Mouse (Mus musculus) hindbrain, embryonic 16.5 days (tissue): Measurements from ENCODE around the gene Lrrc4c. TPM values are rescaled to one million over a fixed set of nuclear protein-coding genes. Genes with fewer than 3 reads are reported as not detected.

ENCODE experiments used
- ATAC-seq: fragments of 200-750 bp; cut with Nextera tagmentation; 2 replicates; pipeline ENCODE4 v1.8.0; 2017; ENCODE audit warnings: moderate TSS enrichment, moderate library complexity
- H3K27ac ChIP-seq: fragments of 300-500 bp; sonication (generic); 2 replicates; pipeline ENCODE4 v1.5.1; 2014; ENCODE audit warnings: low read depth, mild to moderate bottlenecking, control low read depth, low read length, moderate library complexity
- H3K27me3 ChIP-seq: fragments of 300-500 bp; sonication (generic); replicated peaks from 2 replicates; pipeline ENCODE4 v1.6.1; 2014; ENCODE audit warnings: low read length; ENCODE audit not compliant: control insufficient read depth, insufficient read depth
- H3K36me3 ChIP-seq: fragments of 300-500 bp; sonication (generic); 2 replicates; pipeline ENCODE4 v1.6.1; 2014; ENCODE audit warnings: mild to moderate bottlenecking, low read length, moderate library complexity, mixed read lengths; ENCODE audit not compliant: control insufficient read depth, insufficient read depth
- H3K4me1 ChIP-seq: fragments of 300-500 bp; sonication (generic); 2 replicates; pipeline ENCODE4 v1.6.1; 2014; ENCODE audit warnings: low read depth, low read length; ENCODE audit not compliant: control insufficient read depth, insufficient read depth
- H3K4me2 ChIP-seq: fragments of 300-500 bp; sonication (generic); 2 replicates; pipeline ENCODE4 v1.6.1; 2014; ENCODE audit warnings: mild to moderate bottlenecking, low read length, control low read depth, moderate library complexity
- H3K4me3 ChIP-seq: fragments of 300-500 bp; sonication (generic); 2 replicates; pipeline ENCODE4 v1.5.1; 2014; ENCODE audit warnings: mild to moderate bottlenecking, low read length, control low read depth, moderate library complexity
- H3K9ac ChIP-seq: fragments of 300-500 bp; sonication (generic); 2 replicates; pipeline ENCODE4 v1.6.1; 2014; ENCODE audit warnings: low read depth, mild to moderate bottlenecking, control low read depth, low read length, moderate library complexity
- H3K9me3 ChIP-seq: fragments of 300-500 bp; sonication (generic); 2 replicates; pipeline ENCODE4 v1.6.1; 2014; ENCODE audit warnings: mild to moderate bottlenecking, low read length, moderate library complexity; ENCODE audit not compliant: control insufficient read depth
- WGBS: fragments of 180-500 bp; shearing (Covaris S2); extraction: QIAGEN DNeasy Blood & Tissue Kit; methylation state at CpG from one replicate; pipeline ENCODE4 v1.1.7; 2014; 5-methylcytosine and 5-hydroxymethylcytosine counted together
- polyA plus RNA-seq: library from polyadenylated mRNA; unstranded; fragments of >200 nt; fragmentation: Nextera tagmentation; extraction: Ambion mirVana; gene quantifications from 2 replicates; pipeline ENCODE4 v1.2.1, GENCODE M21; 2015

The Lrrc4c gene
- polyA plus RNA-seq, 1 experiment from 2014 or later, result 42.5 TPM

- ATAC-seq, result no peak
- no peak overlapping the region for H3K4me3 ChIP-seq
- no peaks in the 10 kb centered on the region for H3K4me1 ChIP-seq
- H3K9ac ChIP-seq, result no peak overlapping the region
- WGBS, result 71% methylated on average over 1 of the region's 1 CpGs
- H3K27me3 ChIP-seq, result no peaks in the 10 kb centered on the region
- no peaks in the 10 kb centered on the region for H3K9me3 ChIP-seq
- H3K4me2 ChIP-seq, result no peak overlapping the region
- no peaks in the 10 kb centered on the region for H3K36me3 ChIP-seq
- no peak overlapping the region for H3K27ac ChIP-seq
Observed at GRCm38 (mm10) chr2:97332084-97332682, 1014.2 kb downstream of the Lrrc4c start.

- no peak overlapping the region for H3K4me2 ChIP-seq
- no peak for ATAC-seq
- no peaks in the 10 kb centered on the region for H3K9me3 ChIP-seq
- H3K36me3 ChIP-seq, result no peaks in the 10 kb centered on the region
- no peak overlapping the region for H3K4me3 ChIP-seq
- WGBS, result 73% methylated on average over 4 of the region's 4 CpGs
- H3K27me3 ChIP-seq, result no peaks in the 10 kb centered on the region
- H3K9ac ChIP-seq, result no peak overlapping the region
- H3K4me1 ChIP-seq, result no peaks in the 10 kb centered on the region
- no peak overlapping the region for H3K27ac ChIP-seq
Observed at GRCm38 (mm10) chr2:97339627-97340026, 1021.7 kb downstream of the Lrrc4c start.

DNA sequence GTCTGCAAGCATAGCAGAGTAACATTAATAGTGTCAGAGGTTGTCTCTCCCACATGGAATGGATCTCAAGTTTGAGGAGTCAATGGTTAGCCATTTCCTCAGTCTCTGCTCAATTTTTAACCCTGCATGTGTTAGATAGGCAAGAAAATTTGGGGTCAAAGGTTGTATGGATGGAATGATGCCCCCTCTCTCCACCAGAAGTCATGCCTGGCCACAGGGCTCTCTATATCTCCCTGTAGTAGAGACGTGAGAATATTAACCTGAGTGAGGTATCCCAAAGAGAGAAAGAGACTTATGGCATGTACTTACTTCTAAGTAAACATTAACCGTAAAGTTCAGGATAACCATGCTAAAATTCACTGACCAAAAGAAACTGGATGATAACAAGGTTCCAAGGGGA is 1043.3 kb downstream of the Lrrc4c start:
- Histone ChIP-seq H3K9ac (no peak overlapping the region), H3K27ac (no peak overlapping the region), H3K27me3 (no peaks in the 10 kb centered on the region), H3K36me3 (no peaks in the 10 kb centered on the region), H3K9me3 (no peaks in the 10 kb centered on the region), H3K4me3 (no peak overlapping the region), H3K4me1 (no peaks in the 10 kb centered on the region), H3K4me2 (no peak overlapping the region)
- no peak for ATAC-seq
- WGBS, result 94% methylated on average over 2 of the region's 2 CpGs

GRCm38 (mm10) chr2:97369978-97370377 is 1052.0 kb downstream of the Lrrc4c start:
- Histone ChIP-seq H3K9me3 (no peaks in the 10 kb centered on the region), H3K4me1 (no peaks in the 10 kb centered on the region), H3K27me3 (no peaks in the 10 kb centered on the region), H3K4me3 (no peak overlapping the region), H3K4me2 (no peak overlapping the region), H3K9ac (no peak overlapping the region), H3K36me3 (no peaks in the 10 kb centered on the region), H3K27ac (no peak overlapping the region)
- 78% methylated on average over 3 of the region's 3 CpGs for WGBS
- ATAC-seq, result no peak

- Histone ChIP-seq H3K4me1 (no peaks in the 10 kb centered on the region), H3K36me3 (no peaks in the 10 kb centered on the region), H3K9me3 (no peaks in the 10 kb centered on the region), H3K4me3 (no peak overlapping the region), H3K9ac (no peak overlapping the region), H3K27me3 (no peaks in the 10 kb centered on the region), H3K27ac (no peak overlapping the region), H3K4me2 (no peak overlapping the region)
- 53% methylated on average over 3 of the region's 3 CpGs for WGBS
- no peak for ATAC-seq
Observed at GRCm38 (mm10) chr2:97391437-97391836, 1073.5 kb downstream of the Lrrc4c start.

DNA sequence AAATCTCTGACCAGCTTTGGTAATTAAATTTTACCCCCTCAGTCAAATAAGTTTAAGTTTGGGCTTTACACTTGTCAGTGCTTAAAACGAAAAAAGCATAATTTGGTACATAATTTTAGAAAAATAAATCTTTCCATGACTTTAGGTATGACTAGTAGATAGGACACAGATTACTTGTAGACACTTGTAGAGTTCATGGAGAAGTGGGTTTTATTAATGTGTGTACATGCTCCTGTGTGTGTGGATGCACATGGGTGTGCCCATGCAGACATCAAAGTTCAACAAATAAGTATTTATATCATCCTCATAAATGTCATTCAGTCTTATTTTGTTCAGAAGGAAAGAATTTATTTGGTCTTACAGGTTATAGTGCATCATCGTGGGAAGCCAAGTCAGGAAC is 1073.9 kb downstream of the Lrrc4c start:
- Histone ChIP-seq H3K4me1 (no peaks in the 10 kb centered on the region), H3K4me2 (no peak overlapping the region), H3K27ac (no peak overlapping the region), H3K36me3 (no peaks in the 10 kb centered on the region), H3K9ac (no peak overlapping the region), H3K27me3 (no peaks in the 10 kb centered on the region), H3K9me3 (no peaks in the 10 kb centered on the region), H3K4me3 (no peak overlapping the region)
- WGBS, result 88% methylated on average over 2 of the region's 2 CpGs
- no peak for ATAC-seq

GRCm38 (mm10) chr2:97413066-97413465 is 1095.1 kb downstream of the Lrrc4c start:
- no peak overlapping the region for H3K27ac ChIP-seq
- no peaks in the 10 kb centered on the region for H3K36me3 ChIP-seq
- no peaks in the 10 kb centered on the region for H3K9me3 ChIP-seq
- H3K4me1 ChIP-seq, result no peaks in the 10 kb centered on the region
- no peak overlapping the region for H3K9ac ChIP-seq
- H3K4me2 ChIP-seq, result no peak overlapping the region
- ATAC-seq, result no peak
- WGBS, result 84% methylated on average over 1 of the region's 1 CpGs
- H3K27me3 ChIP-seq, result no peaks in the 10 kb centered on the region
- no peak overlapping the region for H3K4me3 ChIP-seq

DNA sequence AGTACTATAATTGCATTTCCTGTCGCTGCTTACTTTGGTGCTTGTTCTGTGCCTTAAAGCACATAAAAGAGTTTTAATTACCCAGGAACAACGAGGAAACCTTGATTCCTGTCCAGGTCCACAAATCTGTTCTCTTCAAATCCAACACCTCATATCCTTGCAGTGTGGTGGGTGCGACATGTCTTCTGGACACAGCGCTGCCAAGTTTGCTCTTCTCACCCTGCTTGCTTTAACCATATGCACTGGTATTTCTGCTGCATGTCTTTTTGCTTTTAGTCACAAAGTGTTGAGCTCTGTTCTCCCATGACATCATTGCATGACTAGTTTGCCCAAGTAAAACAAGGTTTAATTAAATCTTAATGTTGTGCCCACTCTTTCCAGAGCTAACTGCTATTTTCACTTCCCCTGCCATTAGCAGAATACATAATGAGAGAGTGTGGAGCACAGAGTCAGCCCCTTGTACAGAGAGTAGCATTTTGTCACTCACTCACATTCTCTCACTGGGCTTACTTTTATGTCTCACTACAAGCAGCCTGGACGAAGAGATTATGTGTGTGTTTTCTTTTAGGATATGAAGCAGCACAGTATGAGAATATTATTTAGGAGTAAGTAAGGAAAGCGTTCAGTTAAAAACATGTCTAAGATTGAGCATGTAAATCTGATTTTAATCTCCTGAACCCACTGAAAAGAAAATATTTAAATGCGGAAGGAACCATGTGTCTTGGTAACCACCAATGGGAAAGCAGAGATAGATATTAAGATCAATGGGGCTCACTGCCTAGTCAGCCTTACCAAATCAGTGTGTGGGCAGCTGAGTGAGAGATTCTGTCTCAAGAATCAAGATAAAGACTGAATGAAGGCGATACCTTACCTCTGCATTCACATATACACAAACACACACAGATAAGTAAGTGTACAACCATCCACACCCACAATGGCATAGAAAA is 1096.7 kb downstream of the Lrrc4c start:
- H3K4me3 ChIP-seq, result no peak overlapping the region

GRCm38 (mm10) chr2:97434140-97434539 is 1116.2 kb downstream of the Lrrc4c start:
- Histone ChIP-seq H3K27ac (no peak overlapping the region), H3K36me3 (no peaks in the 10 kb centered on the region), H3K4me2 (no peak overlapping the region), H3K9me3 (no peaks in the 10 kb centered on the region), H3K4me1 (no peaks in the 10 kb centered on the region), H3K4me3 (no peak overlapping the region), H3K9ac (no peak overlapping the region), H3K27me3 (no peaks in the 10 kb centered on the region)
- ATAC-seq, result no peak
- 94% methylated on average over 1 of the region's 1 CpGs for WGBS

More for the DNA sequence above, 1096.7 kb downstream of the Lrrc4c start:
- Histone ChIP-seq H3K27me3 (no peaks in the 10 kb centered on the region), H3K4me1 (no peaks in the 10 kb centered on the region), H3K9ac (no peak overlapping the region), H3K9me3 (no peaks in the 10 kb centered on the region), H3K36me3 (no peaks in the 10 kb centered on the region), H3K4me2 (no peak overlapping the region), H3K27ac (no peak overlapping the region)
- 79% methylated on average over 8 of the region's 8 CpGs for WGBS
- ATAC-seq, result no peak
